Mouse (Mus musculus) gastrocnemius, postnatal 36 days (tissue): ENCODE measurements at regions not wholly inside any gene's neighbourhood (a gene's known extent, or its start where the extent isn't known, plus 50 kb on each side); places are given as distances from the start of the nearest gene placed in this dataset.

ENCODE experiments used
- DNase-seq, 2 experiments: peaks; one replicate each; pipeline ENCODE4 v3.0.0; 2022
- intact Hi-C: fragments of 180-260 bp; cut with DNase I; formaldehyde crosslinking; loops from one replicate; pipeline ENCODE4 v1.15.1; 2025

DNA sequence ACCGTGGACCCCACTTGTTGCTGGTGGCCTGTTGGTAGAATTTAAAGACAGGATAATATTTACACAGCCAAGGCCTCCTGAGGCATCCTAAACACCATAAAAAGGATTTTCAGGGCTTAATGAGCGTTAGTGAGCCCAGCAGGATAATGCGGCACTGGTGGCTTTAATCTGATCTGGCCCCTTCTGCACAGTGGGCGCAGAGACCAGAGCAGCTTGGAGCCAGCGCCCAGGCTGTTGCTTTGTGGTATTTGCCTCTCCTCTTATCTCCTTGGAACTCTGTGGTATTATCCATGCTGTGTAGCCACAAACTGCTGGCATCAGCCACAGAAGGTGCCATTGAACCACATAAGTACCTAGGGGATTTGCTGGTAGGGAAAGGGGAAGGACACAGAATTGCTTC is 90.1 kb downstream of the Gm26897 start:
- DNase-seq, result no peak
- intact Hi-C loops, result no loop called here

DNA sequence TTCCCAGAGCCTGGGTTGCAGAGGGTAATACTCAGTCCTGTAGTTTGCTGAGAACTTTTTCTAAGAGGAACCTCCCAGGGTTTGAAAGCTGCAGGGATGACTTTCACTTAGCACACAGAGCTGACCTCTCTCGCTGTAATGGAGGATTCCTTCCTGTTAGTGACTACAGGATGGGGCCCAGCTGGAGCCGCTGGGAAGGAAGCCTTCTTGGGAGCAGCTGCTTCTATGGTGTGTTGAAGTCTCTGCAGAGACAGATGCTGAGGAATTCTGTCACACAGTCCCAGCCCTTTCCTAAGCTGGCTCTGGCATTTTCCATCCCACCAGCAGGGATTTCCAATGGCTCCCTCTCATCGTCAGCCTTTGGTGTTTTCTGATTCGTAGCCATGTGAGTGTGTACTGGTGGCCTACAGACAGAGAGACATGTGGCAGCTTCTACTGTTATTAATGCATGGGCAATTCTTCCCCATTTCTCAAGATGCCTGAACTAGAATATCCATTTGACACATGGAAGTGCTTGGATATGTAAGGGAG is 90.9 kb downstream of the Gm26897 start:
- intact Hi-C loops, result no loop called here
- no peak for DNase-seq

DNA sequence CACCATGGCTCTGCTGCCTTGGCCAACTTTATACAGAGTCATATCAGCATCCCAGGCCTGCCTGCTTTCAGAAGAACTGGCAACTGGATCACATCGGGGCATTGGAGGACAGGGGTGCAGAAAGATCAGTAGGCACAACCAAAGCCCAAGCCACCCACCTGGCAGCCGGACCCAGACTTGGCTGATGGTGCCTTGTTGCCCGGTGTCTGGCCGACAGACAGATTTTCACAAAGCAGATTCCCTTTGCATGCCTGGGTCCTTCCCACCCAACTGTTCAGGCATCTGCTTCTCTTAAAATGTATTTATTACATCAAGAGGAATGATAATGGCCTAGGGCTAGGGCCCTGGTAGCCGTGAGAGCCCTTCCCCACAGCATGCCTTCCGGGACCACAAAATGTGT is 96.2 kb downstream of the Gm26897 start:
- no peak for DNase-seq
- intact Hi-C loops, result no loop called here

DNA sequence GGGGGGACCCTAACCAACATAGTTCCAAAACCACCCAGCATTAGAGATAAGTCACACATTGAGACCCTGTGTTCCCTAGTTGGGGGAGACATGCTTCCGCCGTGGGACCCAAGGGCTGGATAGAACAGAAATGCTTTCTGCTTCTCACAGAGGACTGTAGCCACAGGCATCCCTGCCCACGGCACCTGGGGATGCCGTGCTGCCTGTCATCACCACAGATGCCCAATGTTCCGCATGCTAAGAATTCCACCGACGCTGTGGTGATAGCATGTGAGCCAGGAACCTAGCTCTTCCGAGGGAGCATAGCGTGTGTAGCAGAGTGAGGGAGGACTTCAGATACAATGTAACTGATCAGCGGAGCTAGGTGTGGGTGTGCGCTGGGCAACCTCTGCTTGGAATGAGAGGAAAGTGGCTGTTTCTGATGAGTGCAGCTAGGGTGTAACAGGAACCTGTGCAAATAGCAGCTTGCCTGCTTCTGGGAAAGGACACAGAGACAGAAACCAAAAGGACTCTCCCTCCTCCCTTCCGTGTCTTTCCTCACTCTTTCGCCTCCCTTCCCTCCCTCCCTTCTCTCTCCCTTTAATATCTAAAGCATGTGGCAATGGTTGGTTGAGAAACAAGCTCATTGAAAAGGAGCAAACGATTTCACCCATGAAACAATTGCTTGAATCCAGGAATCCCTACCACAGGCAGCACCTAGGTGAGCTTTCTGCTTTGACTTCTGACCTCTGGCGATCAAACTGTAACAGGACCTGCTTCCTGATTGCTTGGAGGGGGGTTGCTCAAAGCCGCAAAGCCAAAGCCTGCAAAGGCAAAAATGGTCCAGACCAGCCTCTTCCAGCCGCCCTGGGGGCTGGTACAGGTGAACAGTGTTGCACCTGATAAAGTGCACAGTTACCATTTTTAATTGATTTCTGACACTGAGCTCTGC is 102.3 kb downstream of the Gm26897 start:
- no peak for DNase-seq
- intact Hi-C loops, result no loop called here

DNA sequence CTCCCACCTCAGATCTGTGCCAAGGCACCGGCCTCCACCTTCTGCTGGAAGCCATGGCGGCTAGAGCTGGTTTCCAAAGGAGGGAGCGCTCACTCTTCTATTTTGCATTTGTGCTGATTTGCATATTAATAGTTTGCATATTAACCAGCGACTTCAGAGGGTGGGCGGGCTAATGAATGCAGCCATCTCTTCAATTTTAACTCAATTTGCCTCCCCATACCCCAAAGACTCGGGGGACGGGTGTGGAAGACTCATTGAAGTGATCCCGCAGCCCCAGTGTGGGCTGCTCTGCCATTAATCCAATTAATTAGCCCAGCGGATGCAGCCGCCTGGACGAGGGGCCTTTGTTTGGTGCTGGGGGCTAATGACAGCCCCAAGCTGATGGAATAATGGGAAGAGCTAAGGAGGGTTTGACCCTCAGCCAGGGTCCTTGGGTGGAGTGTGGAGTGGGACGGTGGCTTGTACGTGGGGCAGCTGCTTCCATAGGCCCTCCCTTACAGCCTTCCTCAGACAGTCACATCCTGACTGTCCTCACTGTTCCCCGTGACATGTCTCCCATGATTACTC is 103.0 kb downstream of the Gm26897 start:
- intact Hi-C loops, result no loop called here
- DNase-seq, result no peak

DNA sequence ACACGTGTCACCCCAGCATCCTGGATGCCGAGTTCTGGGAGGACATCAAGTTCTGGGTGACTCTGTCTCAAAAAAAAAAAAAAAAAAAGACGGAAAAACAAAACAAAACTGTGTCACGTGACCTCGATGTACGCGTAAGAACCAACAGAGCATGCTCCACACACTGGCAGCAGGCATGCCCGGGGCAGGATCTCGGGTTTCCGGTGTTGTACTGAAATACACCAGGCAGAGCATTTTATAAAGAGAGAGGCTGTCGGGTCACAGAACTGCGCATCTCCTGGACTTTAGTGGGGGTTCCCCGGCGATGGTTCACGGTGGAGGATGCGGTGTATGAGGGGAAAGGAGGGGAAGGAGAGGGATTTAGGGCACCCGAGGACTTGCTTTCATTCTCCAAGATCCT is 108.7 kb downstream of the Gm26897 start:
- no peak for DNase-seq

DNA sequence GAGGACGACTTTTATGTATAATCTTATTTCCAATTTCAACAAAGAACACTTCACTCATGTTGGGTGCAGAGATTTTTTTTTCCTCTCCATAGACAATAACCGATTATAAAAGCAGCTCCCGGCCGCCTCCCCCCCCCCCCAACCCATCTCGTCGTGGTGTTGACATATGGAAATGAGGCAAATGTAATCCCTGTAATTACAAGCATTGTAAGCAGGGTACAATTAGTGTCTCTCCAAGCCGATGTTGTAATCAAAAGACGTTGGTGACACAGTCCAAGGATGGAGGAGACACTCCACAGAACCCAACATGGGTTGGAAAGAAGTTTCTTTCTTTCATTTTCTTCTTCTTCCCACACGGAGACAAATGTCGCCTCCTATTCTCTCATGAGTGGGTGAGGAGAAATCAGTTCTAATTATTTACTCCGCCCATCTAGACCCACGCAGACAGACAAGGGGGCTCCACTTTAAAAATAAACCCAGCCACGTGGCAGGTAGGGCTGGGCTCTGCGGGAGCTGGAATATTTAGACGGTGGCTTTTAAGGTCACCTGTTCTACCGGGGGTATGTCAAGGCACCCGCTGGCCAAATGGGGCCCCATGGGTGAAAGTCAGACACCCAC is 110.0 kb downstream of the Gm26897 start:
- intact Hi-C loops, result no loop called here
- DNase-seq, result no peak

More for the DNA sequence above, 108.7 kb downstream of the Gm26897 start:
- intact Hi-C loops, result no loop called here

DNA sequence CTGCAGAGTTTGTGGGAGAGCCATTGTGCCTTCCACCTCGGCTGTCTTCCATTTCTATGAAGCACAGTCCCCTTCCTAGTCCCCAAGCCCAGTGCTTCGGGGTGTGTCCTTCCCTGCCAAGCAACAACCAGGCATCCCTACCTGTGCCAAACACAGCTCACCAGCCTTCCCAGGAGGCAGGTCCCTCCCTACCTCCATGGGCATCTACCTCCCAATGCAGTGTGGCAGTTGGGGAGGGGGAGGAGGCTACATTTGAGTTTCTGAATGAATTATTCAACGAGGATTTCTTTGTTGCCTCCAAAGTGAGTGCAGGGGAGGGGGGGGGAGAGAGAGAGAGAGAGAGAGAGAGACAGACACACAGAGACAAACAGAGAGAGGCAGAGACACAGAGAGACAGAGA is 110.8 kb downstream of the Gm26897 start:
- intact Hi-C loops, result no loop called here
- DNase-seq, result no peak

DNA sequence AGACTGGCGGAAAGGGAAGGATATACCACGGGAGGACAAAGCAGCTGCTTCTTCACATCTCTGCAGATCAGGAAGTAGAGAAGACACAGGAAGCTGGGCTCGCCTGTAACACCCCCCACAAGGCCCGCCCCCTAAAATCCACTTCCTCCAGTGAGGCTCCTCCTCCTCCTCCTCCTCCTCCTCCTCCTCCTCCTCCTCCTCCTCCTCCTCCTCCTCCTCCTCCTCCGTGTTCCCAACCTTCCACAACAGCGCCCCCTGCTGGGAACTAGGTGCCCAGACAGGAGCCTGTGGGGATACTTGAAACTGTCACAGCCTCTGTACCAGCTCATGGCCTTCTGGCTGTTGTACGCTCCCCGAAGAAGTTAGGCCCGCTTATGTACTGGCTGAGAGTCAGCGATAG is 115.2 kb downstream of the Gm26897 start:
- no peak for DNase-seq
- intact Hi-C loops, result no loop called here

DNA sequence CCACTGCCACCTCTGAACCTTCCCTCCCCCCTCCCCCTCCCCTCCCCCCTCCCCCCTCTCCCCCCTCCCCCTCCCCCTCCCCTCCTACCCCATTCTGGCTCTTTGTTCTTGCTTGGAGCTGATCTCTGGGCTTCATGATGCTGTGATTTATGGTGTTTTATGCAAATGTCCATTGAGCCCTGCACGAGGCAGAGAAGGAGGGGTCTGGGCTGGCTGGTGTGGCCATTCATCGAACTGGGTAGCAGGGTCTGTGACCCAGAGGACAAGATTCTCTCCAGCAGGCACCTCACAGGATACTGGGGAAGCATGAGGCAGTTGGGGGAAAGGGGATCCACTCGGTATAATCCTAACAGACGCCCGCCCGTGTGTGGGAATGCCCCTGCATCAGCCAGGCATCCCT is 119.0 kb downstream of the Gm26897 start:
- DNase-seq, result no peak
- intact Hi-C loops, result no loop called here

DNA sequence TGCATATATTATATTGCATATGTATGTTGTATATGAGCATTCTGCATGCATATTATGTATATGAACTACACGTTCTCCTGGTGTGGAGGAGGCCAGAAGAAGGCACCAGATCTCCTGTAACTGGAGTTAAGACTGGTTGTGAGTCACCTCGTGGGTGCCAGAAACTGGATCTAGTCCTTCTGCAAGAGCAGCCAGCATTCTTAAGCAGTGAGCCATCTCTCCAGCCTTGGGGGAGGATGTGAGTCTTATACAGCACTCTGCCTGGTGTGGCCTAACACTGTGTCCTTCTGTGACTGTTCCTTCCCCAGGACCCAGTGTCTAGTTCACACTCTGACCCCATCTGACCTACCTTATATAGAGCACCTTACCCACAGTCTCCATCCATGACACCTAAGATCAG is 121.6 kb downstream of the Gm26897 start:
- intact Hi-C loops, result no loop called here
- no peak for DNase-seq

DNA sequence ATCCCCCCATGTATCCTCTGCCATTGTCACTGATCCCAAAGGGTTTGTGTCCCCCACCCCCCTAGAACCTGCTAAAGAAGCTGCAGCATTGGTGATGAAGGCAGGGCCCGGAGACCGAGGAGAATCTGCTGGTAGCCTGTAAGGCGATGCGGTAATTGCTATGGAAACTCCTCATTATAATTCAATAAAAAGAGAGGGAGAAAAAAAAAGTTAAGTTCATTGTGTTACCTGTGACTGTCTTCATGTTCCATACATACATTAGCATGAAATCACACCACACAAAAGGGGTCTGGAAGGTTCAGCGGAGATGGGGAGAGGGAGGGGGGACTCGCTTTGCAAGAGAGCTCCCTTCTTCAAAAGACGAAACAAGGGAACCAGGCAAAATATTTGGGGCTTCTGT is 123.5 kb downstream of the Gm26897 start:
- no peak for DNase-seq
- intact Hi-C loops, result no loop called here

DNA sequence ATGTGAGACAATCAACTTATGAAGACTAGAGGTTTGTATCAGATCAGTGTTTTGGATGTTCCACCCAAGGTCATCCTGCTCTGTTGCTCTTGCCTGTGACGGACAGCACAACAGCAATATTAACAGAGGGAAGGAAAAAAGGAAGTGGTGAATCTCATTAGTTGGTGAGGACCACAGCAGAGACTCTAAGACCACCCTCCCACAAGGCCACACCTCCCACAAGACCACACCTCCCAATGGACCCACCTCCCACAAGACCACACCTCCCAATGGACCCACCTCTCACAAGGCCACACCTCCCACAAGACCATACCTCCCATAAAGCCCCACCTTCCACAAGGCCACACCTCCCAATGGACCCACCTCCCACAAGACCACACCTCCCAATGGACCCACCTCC is 126.7 kb downstream of the Gm26897 start:
- intact Hi-C loops, result no loop called here
- no peak for DNase-seq

DNA sequence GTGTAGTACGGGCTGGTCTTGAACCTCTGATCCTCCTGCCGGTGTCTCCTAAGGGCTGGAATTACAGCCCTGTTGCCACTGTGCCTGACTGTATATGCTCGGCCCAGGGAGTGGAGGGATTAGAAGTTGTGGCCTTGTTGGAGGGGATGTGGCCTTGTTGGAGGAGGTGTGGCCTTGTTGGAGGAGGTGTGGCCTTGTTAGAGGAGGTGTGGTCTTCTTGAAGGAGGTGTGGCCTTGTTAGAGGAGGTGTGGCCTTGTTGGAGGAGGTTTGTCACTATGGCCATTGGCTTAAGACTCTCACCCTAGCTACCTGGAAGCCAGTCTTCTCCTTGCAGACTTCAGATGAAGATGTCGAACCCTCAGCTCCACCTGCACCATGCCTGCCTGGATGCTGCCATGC is 128.6 kb downstream of the Gm26897 start:
- intact Hi-C loops, result no loop called here
- DNase-seq, result no peak

DNA sequence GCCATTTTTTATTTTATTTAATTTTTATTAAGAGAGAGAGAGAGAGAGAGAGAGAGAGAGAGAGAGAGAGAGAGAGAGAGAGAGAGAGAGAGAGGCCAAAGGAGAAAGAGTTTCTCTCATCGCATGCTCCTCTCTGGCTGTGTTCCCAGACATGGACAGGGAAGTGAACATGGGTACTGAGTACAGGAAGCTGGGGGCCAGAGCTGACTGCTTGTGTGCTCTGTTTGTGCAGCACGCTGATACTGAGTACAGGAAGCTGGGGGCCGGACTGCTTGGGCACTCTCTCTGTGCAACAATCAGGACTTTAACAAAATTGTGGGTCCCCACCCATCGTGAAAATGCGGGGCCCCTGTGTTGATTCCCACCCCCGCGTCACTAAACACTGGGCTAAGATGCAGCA is 130.2 kb downstream of the Gm26897 start:
- DNase-seq, result no peak
- intact Hi-C loops, result no loop called here

DNA sequence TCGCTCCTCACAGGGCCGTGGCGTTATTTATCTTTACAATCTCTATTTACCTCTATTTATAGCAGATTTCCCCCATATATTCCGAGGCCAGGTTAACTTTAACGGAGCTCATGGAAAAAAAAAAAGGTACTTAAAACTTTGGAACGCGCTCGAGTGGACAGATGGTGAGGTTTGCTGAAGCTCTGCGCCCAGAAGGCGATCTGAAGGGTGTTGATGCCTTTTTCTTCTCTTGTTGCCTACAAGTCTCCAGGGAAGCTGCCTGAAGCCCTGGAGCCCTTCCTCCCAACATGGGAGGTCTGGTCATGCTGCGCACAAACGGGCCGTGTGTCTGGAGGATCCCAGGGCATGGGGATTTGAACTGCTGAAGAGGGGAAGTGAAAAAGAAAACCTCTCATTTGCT is 130.9 kb downstream of the Gm26897 start:
- intact Hi-C loops, result no loop called here
- DNase-seq, result no peak

DNA sequence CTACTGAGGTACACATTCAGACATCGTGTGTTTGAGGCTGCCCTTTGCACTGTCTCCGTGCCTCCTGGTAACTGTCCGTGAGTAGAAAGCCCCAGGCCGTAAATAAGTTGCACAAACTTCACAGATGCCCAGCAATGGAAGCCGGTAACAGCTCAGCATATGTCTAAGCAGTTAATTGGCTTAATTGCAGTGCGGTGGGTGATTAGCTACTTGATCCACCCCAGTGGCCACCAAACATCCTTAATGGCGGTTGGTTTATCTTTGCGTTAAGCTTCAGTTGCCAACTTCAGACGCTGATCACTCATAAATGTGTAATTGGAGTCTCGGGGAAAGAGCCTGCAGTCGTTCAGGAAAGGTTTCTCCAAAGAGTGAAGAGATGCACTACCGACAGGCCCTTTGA is 135.3 kb downstream of the Gm26897 start:
- intact Hi-C loops, result no loop called here
- no peak for DNase-seq

DNA sequence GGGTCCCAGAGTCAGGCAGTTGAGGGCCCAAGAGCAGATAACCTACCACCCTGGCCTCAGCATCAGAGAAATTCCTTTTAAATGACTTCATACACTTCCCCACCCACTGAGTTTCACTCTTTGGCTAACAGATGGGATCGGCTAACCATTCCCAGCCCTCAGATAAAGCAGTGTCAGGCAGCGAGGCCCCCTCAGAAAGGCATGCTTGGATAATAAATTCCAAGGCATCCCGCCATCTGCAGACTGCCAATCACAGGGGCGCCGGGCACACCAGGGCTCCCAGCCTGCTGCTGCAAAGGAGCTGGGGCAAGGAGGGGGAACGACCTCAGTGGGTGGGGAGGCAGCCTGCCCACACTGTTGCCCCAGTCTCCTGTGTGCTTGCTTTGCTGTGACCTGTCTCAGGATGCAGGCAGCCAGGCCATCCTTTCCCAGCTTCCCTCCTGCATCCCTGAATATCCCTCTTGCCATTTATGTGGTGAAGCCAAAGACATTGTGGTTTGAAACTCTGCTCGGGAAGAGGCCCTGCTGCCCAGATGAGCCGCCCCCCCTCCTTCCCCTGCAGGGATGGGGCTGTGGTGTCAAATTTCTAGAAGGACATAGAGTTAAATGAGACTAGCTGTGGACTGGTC is 143.6 kb downstream of the Gm26897 start:
- peak in 1 of 2 experiments; percentile 12 for DNase-seq
- intact Hi-C loops, result no loop called here

DNA sequence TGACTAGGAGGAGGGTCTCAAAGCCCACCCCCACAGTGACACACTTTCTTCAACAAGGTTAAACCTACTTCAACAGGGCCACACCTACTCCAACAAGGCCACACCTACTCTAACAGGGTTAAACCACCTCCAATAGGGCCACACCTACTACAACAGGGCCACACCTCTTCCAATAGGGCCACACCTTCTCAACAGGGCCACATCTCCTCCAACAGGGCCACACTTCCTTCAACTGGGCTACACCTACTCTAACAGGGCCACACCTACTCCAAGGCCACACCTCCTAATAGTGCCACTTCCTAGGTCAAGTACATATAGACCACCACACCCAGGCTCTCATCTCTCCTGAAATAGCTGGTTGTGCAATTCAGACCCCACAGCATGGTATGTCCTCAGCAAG is 145.3 kb downstream of the Gm26897 start:
- DNase-seq, result no peak
- intact Hi-C loops, result no loop called here

DNA sequence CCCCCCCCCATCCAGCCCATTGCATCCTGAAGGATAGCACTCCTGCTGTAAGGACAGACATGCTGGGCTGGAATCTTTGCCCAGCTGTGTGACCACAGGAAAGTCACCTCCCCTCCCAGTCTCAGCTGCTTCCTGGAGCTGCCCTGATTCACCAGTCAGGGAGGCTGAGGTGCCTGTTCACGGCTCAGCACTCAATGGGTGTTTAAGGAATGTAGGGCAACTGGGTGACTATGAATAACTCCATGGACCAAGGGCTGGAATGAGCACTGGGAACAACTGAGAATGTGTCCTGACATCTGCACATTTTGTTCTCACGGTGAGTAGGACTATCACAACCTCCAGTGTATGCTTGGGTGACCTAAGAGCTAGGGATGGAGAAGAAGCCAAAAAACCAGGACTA is 146.5 kb downstream of the Gm26897 start:
- intact Hi-C loops, result no loop called here
- DNase-seq, result no peak

DNA sequence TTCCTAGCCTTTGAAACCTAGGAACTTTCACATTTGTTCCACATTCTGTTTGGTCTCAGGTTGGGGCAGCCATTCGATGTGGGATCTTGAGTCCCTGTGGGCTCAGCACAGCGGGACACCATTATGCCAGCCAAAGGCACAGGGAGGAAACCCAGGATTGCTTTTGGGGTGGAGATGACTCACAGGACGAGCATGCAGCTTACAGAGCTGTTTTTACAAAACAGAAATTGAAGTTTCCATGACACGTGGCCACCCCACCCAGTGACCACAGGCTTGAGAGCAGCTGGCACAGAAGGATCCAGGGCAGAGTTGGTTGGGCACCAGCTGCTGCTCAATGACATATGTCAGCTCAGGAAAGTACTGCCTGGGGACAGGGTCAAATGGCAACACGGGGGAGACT is 147.8 kb downstream of the Gm26897 start:
- intact Hi-C loops, result no loop called here
- peak; percentile 42 to 57 for DNase-seq
